In genomic region chr6:113418441-113419198, GRCm38 (mm10) we compare ENCODE assay signal across 8 mouse cellular contexts. TPM values are rescaled to one million over a fixed set of nuclear protein-coding genes. Genes with fewer than 3 reads are reported as not detected.
DNase-seq lines count a peak whose midpoint lies in the region; ATAC-seq and TF ChIP-seq lines count a peak whose summit lies in the region.

No protein-coding gene starts in this region.

- peak overlapping the region; percentile 66 for H3K9ac ChIP-seq in kidney, embryonic 15.5 days
- H3K9ac ChIP-seq in hindbrain, embryonic 15.5 days, result peak overlapping the region; percentile 56

- no peak for DNase-seq in kidney, adult 9 months
- peak; percentile 47 for DNase-seq in G1E (ENCODE audit: low spot score)
- no peak for DNase-seq in embryonic facial prominence, embryonic 10.5 days (ENCODE audit: low spot score)
- DNase-seq in layer of hippocampus, postnatal 36 days, result no peak
- DNase-seq in urinary bladder, adult 2 months (ENCODE audit: low spot score), result no peak

- peak overlapping the region; percentile 63 for H3K4me3 ChIP-seq in kidney, embryonic 15.5 days (replicated peaks)
- peak overlapping the region; percentile 76 for H3K4me3 ChIP-seq in G1E (ENCODE audit: low read depth, low read length)
- peak overlapping the region; percentile 69 for H3K4me3 ChIP-seq in embryonic facial prominence, embryonic 10.5 days
- H3K4me3 ChIP-seq in hindbrain, embryonic 15.5 days, result peak overlapping the region; percentile 55
- peak overlapping the region; percentile 96 for H3K4me3 ChIP-seq in megakaryocyte, embryonic 14.5 days (replicated peaks)

- WGBS in kidney, embryonic 15.5 days, result 11% methylated on average over 16 of the region's 16 CpGs
- 16% methylated on average over 16 of the region's 16 CpGs for WGBS in embryonic facial prominence, embryonic 10.5 days
- WGBS in hindbrain, embryonic 15.5 days, result 17% methylated on average over 16 of the region's 16 CpGs

- no peaks in the 10 kb centered on the region for H3K9me3 ChIP-seq in kidney, embryonic 15.5 days (replicated peaks)
- H3K9me3 ChIP-seq in G1E (replicated peaks), result no peaks in the 10 kb centered on the region
- no peaks in the 10 kb centered on the region for H3K9me3 ChIP-seq in embryonic facial prominence, embryonic 10.5 days
- no peaks in the 10 kb centered on the region for H3K9me3 ChIP-seq in hindbrain, embryonic 15.5 days
- H3K9me3 ChIP-seq in megakaryocyte, embryonic 14.5 days, result no peaks in the 10 kb centered on the region

- H3K4me1 ChIP-seq in kidney, embryonic 15.5 days, result peaks cover 15% of the 10 kb centered on the region
- peaks cover 34% of the 10 kb centered on the region for H3K4me1 ChIP-seq in G1E (ENCODE audit: insufficient read depth, low read depth, low read length)
- peaks cover 25% of the 10 kb centered on the region for H3K4me1 ChIP-seq in embryonic facial prominence, embryonic 10.5 days
- peaks cover 18% of the 10 kb centered on the region for H3K4me1 ChIP-seq in hindbrain, embryonic 15.5 days (replicated peaks)
- H3K4me1 ChIP-seq in megakaryocyte, embryonic 14.5 days, result peaks cover 51% of the 10 kb centered on the region

- H3K27ac ChIP-seq in kidney, embryonic 15.5 days, result peak overlapping the region; percentile 65
- H3K27ac ChIP-seq in embryonic facial prominence, embryonic 10.5 days (replicated peaks), result peak overlapping the region; percentile 86
- H3K27ac ChIP-seq in hindbrain, embryonic 15.5 days (replicated peaks), result peak overlapping the region; percentile 63

- peak overlapping the region; percentile 90 for H3K4me2 ChIP-seq in kidney, embryonic 15.5 days
- H3K4me2 ChIP-seq in hindbrain, embryonic 15.5 days, result peak overlapping the region; percentile 96

- H3K27me3 ChIP-seq in kidney, embryonic 15.5 days, result no peaks in the 10 kb centered on the region
- H3K27me3 ChIP-seq in G1E (ENCODE audit: insufficient read depth, low read length), result no peaks in the 10 kb centered on the region
- no peaks in the 10 kb centered on the region for H3K27me3 ChIP-seq in embryonic facial prominence, embryonic 10.5 days (replicated peaks; ENCODE audit: low read depth, poor library complexity, severe bottlenecking)
- no peaks in the 10 kb centered on the region for H3K27me3 ChIP-seq in hindbrain, embryonic 15.5 days
- no peaks in the 10 kb centered on the region for H3K27me3 ChIP-seq in megakaryocyte, embryonic 14.5 days (replicated peaks)

- peak; percentile 77 for ATAC-seq in kidney, embryonic 15.5 days (replicated peaks; ENCODE audit: low FRiP score)
- peak; percentile 31 for ATAC-seq in G1E (ENCODE audit: extremely low read depth, insufficient number of reproducible peaks, low FRiP score, poor library complexity, severe bottlenecking)
- ATAC-seq in hindbrain, embryonic 15.5 days (ENCODE audit: low FRiP score, low read depth), result peak; percentile 68

- H3K36me3 ChIP-seq in kidney, embryonic 15.5 days, result peaks cover 26% of the 10 kb centered on the region
- peaks cover 43% of the 10 kb centered on the region for H3K36me3 ChIP-seq in G1E (replicated peaks)
- H3K36me3 ChIP-seq in embryonic facial prominence, embryonic 10.5 days (replicated peaks), result peaks cover 37% of the 10 kb centered on the region
- H3K36me3 ChIP-seq in hindbrain, embryonic 15.5 days, result peaks cover 5% of the 10 kb centered on the region; the same call in 1 of the 2 replicates
- peaks cover 39% of the 10 kb centered on the region for H3K36me3 ChIP-seq in megakaryocyte, embryonic 14.5 days (replicated peaks; ENCODE audit: low read length)

- TF ChIP-seq CTCF in G1E (IDR thresholded peaks at IDR 0.05; ENCODE audit: low read depth, low read length), result no peak

RNA-seq across cellular contexts. Expression of gene Rpusd3, which starts 0.5 kb away (rescaled TPM):
- polyA plus RNA-seq in kidney, embryonic 15.5 days (2015; fragmentation: Nextera tagmentation; extraction: Ambion mirVana), result 24.0 and 25.3 TPM in 2 replicates
- total RNA-seq in G1E (2014; fragmentation: Nextera tagmentation), result 8.7 and 20.2 TPM in 2 replicates
- 7.7 and 8.5 TPM in 2 replicates for total RNA-seq in G1E (2017)
- polyA plus RNA-seq in G1E (2012), result 113 TPM in 2 replicates
- polyA plus RNA-seq in embryonic facial prominence, embryonic 10.5 days (2016; fragmentation: Nextera tagmentation; extraction: Ambion mirVana), result 34.6 and 34.8 TPM in 2 replicates
- polyA plus RNA-seq in hindbrain, embryonic 15.5 days (2015; fragmentation: Nextera tagmentation; extraction: Ambion mirVana), result 18.7 and 23.3 TPM in 2 replicates
- polyA plus RNA-seq in megakaryocyte, embryonic 14.5 days (2012; ENCODE audit: insufficient read depth, low replicate concordance), result 76.2 and 91.3 TPM in 2 replicates
- total RNA-seq in layer of hippocampus, postnatal 36 days (2021), result 10 to 100 TPM; 31.1 to 32.4 TPM
- 11.8 and 17.3 TPM in 2 replicates for polyA plus RNA-seq in urinary bladder, adult 2 months (2012; rRNA removed)

RNA-seq across cellular contexts. Expression of gene Cidec, which starts 16.9 kb away (rescaled TPM):
- polyA plus RNA-seq in kidney, embryonic 15.5 days (2015; fragmentation: Nextera tagmentation; extraction: Ambion mirVana), result not detected in 2 replicates
- total RNA-seq in G1E (2014; fragmentation: Nextera tagmentation) (not detected in 2 replicates), G1E (2017) (0.06 and 0.27 TPM in 2 replicates)
- not detected in 2 replicates for polyA plus RNA-seq in G1E (2012)
- not detected in 2 replicates for polyA plus RNA-seq in embryonic facial prominence, embryonic 10.5 days (2016; fragmentation: Nextera tagmentation; extraction: Ambion mirVana)
- not detected in 2 replicates for polyA plus RNA-seq in hindbrain, embryonic 15.5 days (2015; fragmentation: Nextera tagmentation; extraction: Ambion mirVana)
- not detected in 2 replicates for polyA plus RNA-seq in megakaryocyte, embryonic 14.5 days (2012; ENCODE audit: insufficient read depth, low replicate concordance)
- total RNA-seq in layer of hippocampus, postnatal 36 days (2021), result not detected
- polyA plus RNA-seq in urinary bladder, adult 2 months (2012; rRNA removed), result 31.0 and 68.5 TPM in 2 replicates

RNA-seq across cellular contexts. Expression of gene Jagn1, which starts 23.7 kb away (rescaled TPM):
- polyA plus RNA-seq in kidney, embryonic 15.5 days (2015; fragmentation: Nextera tagmentation; extraction: Ambion mirVana), result 104 and 111 TPM in 2 replicates
- total RNA-seq in G1E (2014; fragmentation: Nextera tagmentation) (19.4 and 21.7 TPM in 2 replicates), G1E (2017) (12.9 and 14.0 TPM in 2 replicates)
- polyA plus RNA-seq in G1E (2012), result 5.6 and 6.3 TPM in 2 replicates
- 87.2 and 88.8 TPM in 2 replicates for polyA plus RNA-seq in embryonic facial prominence, embryonic 10.5 days (2016; fragmentation: Nextera tagmentation; extraction: Ambion mirVana)
- polyA plus RNA-seq in hindbrain, embryonic 15.5 days (2015; fragmentation: Nextera tagmentation; extraction: Ambion mirVana), result 96.5 and 98.2 TPM in 2 replicates
- polyA plus RNA-seq in megakaryocyte, embryonic 14.5 days (2012; ENCODE audit: insufficient read depth, low replicate concordance), result 1.5 and 10.3 TPM in 2 replicates
- total RNA-seq in layer of hippocampus, postnatal 36 days (2021), result 10 to 100 TPM; 43.4 to 50.6 TPM
- polyA plus RNA-seq in urinary bladder, adult 2 months (2012; rRNA removed), result 54.5 and 61.3 TPM in 2 replicates

RNA-seq across cellular contexts. Expression of gene Ttll3, which starts 29.6 kb away (rescaled TPM):
- polyA plus RNA-seq in kidney, embryonic 15.5 days (2015; fragmentation: Nextera tagmentation; extraction: Ambion mirVana), result 3.5 and 3.6 TPM in 2 replicates
- total RNA-seq in G1E (2014; fragmentation: Nextera tagmentation), result 43.3 and 47.6 TPM in 2 replicates
- 20.5 and 22.7 TPM in 2 replicates for total RNA-seq in G1E (2017)
- 10.2 and 15.1 TPM in 2 replicates for polyA plus RNA-seq in G1E (2012)
- polyA plus RNA-seq in embryonic facial prominence, embryonic 10.5 days (2016; fragmentation: Nextera tagmentation; extraction: Ambion mirVana), result 2.8 and 3.7 TPM in 2 replicates
- 11.1 and 11.3 TPM in 2 replicates for polyA plus RNA-seq in hindbrain, embryonic 15.5 days (2015; fragmentation: Nextera tagmentation; extraction: Ambion mirVana)
- polyA plus RNA-seq in megakaryocyte, embryonic 14.5 days (2012; ENCODE audit: insufficient read depth, low replicate concordance), result 28.0 and 63.9 TPM in 2 replicates
- total RNA-seq in layer of hippocampus, postnatal 36 days (2021), result 10 to 100 TPM; 17.8 to 19.3 TPM
- polyA plus RNA-seq in urinary bladder, adult 2 months (2012; rRNA removed), result 6.3 and 8.5 TPM in 2 replicates

RNA-seq across cellular contexts. Expression of gene Il17re, which starts 39.7 kb away (rescaled TPM):
- polyA plus RNA-seq in kidney, embryonic 15.5 days (2015; fragmentation: Nextera tagmentation; extraction: Ambion mirVana), result 6.1 and 7.8 TPM in 2 replicates
- not detected in 2 replicates for total RNA-seq in G1E (2014; fragmentation: Nextera tagmentation)
- total RNA-seq in G1E (2017), result 0.17 and 0.22 TPM in 2 replicates
- polyA plus RNA-seq in G1E (2012), result not detected in 2 replicates
- 3.7 and 4.0 TPM in 2 replicates for polyA plus RNA-seq in embryonic facial prominence, embryonic 10.5 days (2016; fragmentation: Nextera tagmentation; extraction: Ambion mirVana)
- polyA plus RNA-seq in hindbrain, embryonic 15.5 days (2015; fragmentation: Nextera tagmentation; extraction: Ambion mirVana), result 0.09 and 0.21 TPM in 2 replicates
- 1.0 TPM in 1 of 2 replicates, not detected in the other for polyA plus RNA-seq in megakaryocyte, embryonic 14.5 days (2012; ENCODE audit: insufficient read depth, low replicate concordance)
- under 1 TPM; 0.25 to 0.27 TPM for total RNA-seq in layer of hippocampus, postnatal 36 days (2021)
- 71.8 and 87.7 TPM in 2 replicates for polyA plus RNA-seq in urinary bladder, adult 2 months (2012; rRNA removed)

Comparison
In these comparisons a context has a peak if more than half of its experiments do, and no peak if none do; other contexts are left out.
1. RNA of gene Cidec, which starts 16.9 kb away (polyA plus RNA-seq): 31.0 to 68.5 TPM in urinary bladder, adult 2 months; not detected in kidney, embryonic 15.5 days, not detected in G1E, not detected in embryonic facial prominence, embryonic 10.5 days, not detected in hindbrain, embryonic 15.5 days and not detected in megakaryocyte, embryonic 14.5 days; every median in the first group is over 10 times any median in the second.
2. Peak in every context shown above with its lines, with median percentiles within 50 percentile points of each other: ATAC-seq, H3K27ac ChIP-seq and H3K4me3 ChIP-seq.